Mouse (Mus musculus) forebrain, embryonic 13.5 days (tissue): ENCODE measurements around the gene Ubtd1. TPM values are rescaled to one million over a fixed set of nuclear protein-coding genes. Genes with fewer than 3 reads are reported as not detected.

Source experiments
- ATAC-seq: fragments of 200-750 bp; cut with Nextera tagmentation; 2 replicates; pipeline ENCODE4 v1.8.0; 2017
- H3K27ac ChIP-seq: fragments of 300-500 bp; sonication (generic); 2 replicates; pipeline ENCODE4 v1.5.1; 2015; ENCODE audit warnings: inconsistent platforms, mild to moderate bottlenecking, moderate library complexity
- H3K27me3 ChIP-seq: fragments of 300-500 bp; sonication (generic); 2 replicates; pipeline ENCODE4 v1.6.1; 2015; ENCODE audit warnings: mild to moderate bottlenecking, inconsistent platforms
- H3K36me3 ChIP-seq: fragments of 300-500 bp; sonication (generic); 2 replicates; pipeline ENCODE4 v1.6.1; 2015; ENCODE audit warnings: mild to moderate bottlenecking, inconsistent platforms; ENCODE audit not compliant: poor library complexity, severe bottlenecking
- H3K4me1 ChIP-seq: fragments of 300-500 bp; sonication (generic); 2 replicates; pipeline ENCODE4 v1.6.1; 2015; ENCODE audit warnings: inconsistent platforms
- H3K4me2 ChIP-seq: fragments of 300-500 bp; sonication (generic); 2 replicates; pipeline ENCODE4 v1.6.1; 2015; ENCODE audit warnings: inconsistent platforms, mild to moderate bottlenecking, moderate library complexity
- H3K4me3 ChIP-seq: fragments of 300-500 bp; sonication (generic); 2 replicates; pipeline ENCODE4 v1.5.1; 2015; ENCODE audit warnings: mild to moderate bottlenecking, inconsistent platforms
- H3K9ac ChIP-seq: fragments of 300-500 bp; sonication (generic); 2 replicates; pipeline ENCODE4 v1.6.1; 2015; ENCODE audit warnings: mild to moderate bottlenecking, inconsistent platforms
- H3K9me3 ChIP-seq: fragments of 300-500 bp; sonication (generic); replicated peaks from 2 replicates; pipeline ENCODE4 v1.6.1; 2016; ENCODE audit warnings: inconsistent platforms
- WGBS: fragments of 180-500 bp; shearing (Covaris S2); methylation state at CpG from one replicate; pipeline ENCODE4 v1.1.7; 2015; 5-methylcytosine and 5-hydroxymethylcytosine counted together
- polyA plus RNA-seq: library from polyadenylated mRNA; unstranded; fragments of >200 nt; fragmentation: Nextera tagmentation; extraction: Ambion mirVana; gene quantifications from 2 replicates; pipeline ENCODE4 v1.2.1, GENCODE M21; 2015

Ubtd1 gene
- polyA plus RNA-seq, 1 experiment from 2014 or later: 5.8 TPM

DNA sequence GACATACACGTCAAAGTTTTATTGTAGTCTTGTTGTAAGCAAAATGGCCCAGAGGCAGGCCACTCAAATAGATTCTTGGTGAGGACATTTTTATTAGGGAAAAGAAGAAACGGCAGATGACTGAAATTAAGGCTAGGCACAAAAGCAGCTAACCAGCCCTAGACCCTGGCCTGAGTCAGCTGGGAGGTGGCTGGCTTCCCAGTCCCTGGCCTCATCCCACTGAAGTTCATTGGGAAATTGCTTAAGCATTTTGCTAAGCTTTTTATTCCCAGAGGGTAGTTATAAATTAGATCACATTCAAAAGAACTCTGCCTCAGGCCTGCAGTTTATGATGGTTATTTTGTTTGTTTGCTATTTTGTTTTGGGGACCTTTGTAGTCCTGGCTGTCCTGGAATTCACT lies 74.3 kb downstream of the Ubtd1 start:
- Histone ChIP-seq H3K4me2 (no peak overlapping the region), H3K9ac (no peak overlapping the region), H3K36me3 (no peaks in the 10 kb centered on the region), H3K27me3 (no peaks in the 10 kb centered on the region), H3K9me3 (no peaks in the 10 kb centered on the region), H3K27ac (no peak overlapping the region), H3K4me3 (no peak overlapping the region), H3K4me1 (no peaks in the 10 kb centered on the region)
- no peak for ATAC-seq
- WGBS: 78% methylated on average over 2 of the region's 2 CpGs

- no peak overlapping the region for H3K4me3 ChIP-seq
- H3K27ac ChIP-seq: no peak overlapping the region
- H3K4me2 ChIP-seq: no peak overlapping the region
- H3K36me3 ChIP-seq: no peaks in the 10 kb centered on the region
- ATAC-seq: no peak
- H3K9me3 ChIP-seq: no peaks in the 10 kb centered on the region
- H3K27me3 ChIP-seq: no peaks in the 10 kb centered on the region
- 89% methylated on average over 6 of the region's 6 CpGs for WGBS
- no peaks in the 10 kb centered on the region for H3K4me1 ChIP-seq
- no peak overlapping the region for H3K9ac ChIP-seq
Observed at GRCm38 (mm10) chr19:42056719-42057409, 75.3 kb downstream of the Ubtd1 start.

DNA sequence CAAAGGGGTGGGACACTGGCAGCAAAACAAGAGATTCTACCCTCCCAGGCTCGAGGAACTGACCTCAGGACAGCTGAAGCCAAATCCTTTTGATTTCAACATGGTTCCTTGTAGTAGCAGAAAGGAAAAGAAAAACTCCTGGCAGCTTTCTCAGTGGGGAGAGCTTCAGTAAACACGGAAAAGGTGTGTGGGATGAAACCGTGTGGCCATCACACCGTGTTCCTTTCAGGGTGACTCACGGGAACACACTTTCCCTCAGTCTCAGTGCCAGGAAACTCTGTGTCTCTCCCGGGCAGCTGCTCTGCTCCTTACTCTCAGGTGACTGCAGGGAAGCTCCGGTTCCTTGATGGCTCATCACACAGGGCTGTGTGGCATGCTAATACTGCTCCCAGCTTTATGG lies 76.9 kb downstream of the Ubtd1 start:
- Histone ChIP-seq H3K4me3 (no peak overlapping the region), H3K9ac (no peak overlapping the region), H3K27ac (no peak overlapping the region), H3K27me3 (no peaks in the 10 kb centered on the region), H3K9me3 (no peaks in the 10 kb centered on the region), H3K36me3 (no peaks in the 10 kb centered on the region), H3K4me1 (no peaks in the 10 kb centered on the region), H3K4me2 (no peak overlapping the region)
- WGBS: 79% methylated on average over 7 of the region's 7 CpGs
- ATAC-seq: no peak

- WGBS: 97% methylated on average over 7 of the region's 7 CpGs
- no peak overlapping the region for H3K4me3 ChIP-seq
- H3K4me1 ChIP-seq: no peaks in the 10 kb centered on the region
- H3K27ac ChIP-seq: no peak overlapping the region
- H3K36me3 ChIP-seq: no peaks in the 10 kb centered on the region
- no peak overlapping the region for H3K9ac ChIP-seq
- no peak overlapping the region for H3K4me2 ChIP-seq
- H3K27me3 ChIP-seq: no peaks in the 10 kb centered on the region
- ATAC-seq: no peak
- no peaks in the 10 kb centered on the region for H3K9me3 ChIP-seq
Observed at GRCm38 (mm10) chr19:42061443-42061842, 79.9 kb downstream of the Ubtd1 start.

GRCm38 (mm10) chr19:42068441-42069240 lies 87.1 kb downstream of the Ubtd1 start:
- Histone ChIP-seq H3K4me2 (no peak overlapping the region), H3K4me1 (no peaks in the 10 kb centered on the region), H3K4me3 (no peak overlapping the region), H3K27ac (no peak overlapping the region), H3K9me3 (no peaks in the 10 kb centered on the region), H3K36me3 (0 out of 2 replicates have a peak, but pooled peaks cover 14% of the 10 kb centered on the region), H3K27me3 (no peaks in the 10 kb centered on the region), H3K9ac (no peak overlapping the region)
- WGBS: 92% methylated on average over 11 of the region's 11 CpGs
- no peak for ATAC-seq

- no peak overlapping the region for H3K4me3 ChIP-seq
- H3K4me1 ChIP-seq: no peaks in the 10 kb centered on the region
- H3K9ac ChIP-seq: no peak overlapping the region
- no peaks in the 10 kb centered on the region for H3K9me3 ChIP-seq
- H3K27me3 ChIP-seq: no peaks in the 10 kb centered on the region
- ATAC-seq: no peak
- no peak overlapping the region for H3K27ac ChIP-seq
- H3K36me3 ChIP-seq: 0 out of 2 replicates have a peak, but pooled peaks cover 17% of the 10 kb centered on the region
- WGBS: 74% methylated on average over 6 of the region's 6 CpGs
- H3K4me2 ChIP-seq: no peak overlapping the region
Observed at GRCm38 (mm10) chr19:42069241-42069525, 87.6 kb downstream of the Ubtd1 start.

DNA sequence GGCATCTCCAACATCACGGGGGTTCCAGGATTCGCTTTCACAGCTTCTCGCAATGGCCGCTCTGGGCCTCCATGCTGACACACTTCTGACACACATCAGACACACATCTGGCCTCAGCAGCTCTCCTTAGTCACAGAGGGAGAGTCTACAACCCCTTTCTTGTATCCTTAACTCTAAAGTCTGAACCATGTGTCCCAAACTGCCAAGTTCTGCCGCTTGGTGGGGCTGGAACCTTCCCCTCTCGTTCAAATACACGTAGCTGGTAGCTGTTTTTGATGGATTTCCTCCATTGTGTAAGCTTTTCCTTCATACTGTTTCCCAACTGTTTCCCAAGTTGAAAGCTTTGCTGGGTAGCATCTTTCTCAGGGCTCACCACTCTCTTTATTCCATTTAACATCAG lies 89.7 kb downstream of the Ubtd1 start:
- no peak for ATAC-seq
- H3K36me3 ChIP-seq: peaks cover 37% of the 10 kb centered on the region
- no peak overlapping the region for H3K4me3 ChIP-seq
- no peaks in the 10 kb centered on the region for H3K4me1 ChIP-seq
- H3K9me3 ChIP-seq: no peaks in the 10 kb centered on the region
- WGBS: 80% methylated on average over 7 of the region's 7 CpGs
- H3K9ac ChIP-seq: no peak overlapping the region
- H3K27me3 ChIP-seq: no peaks in the 10 kb centered on the region
- H3K27ac ChIP-seq: no peak overlapping the region
- no peak overlapping the region for H3K4me2 ChIP-seq

- no peaks in the 10 kb centered on the region for H3K9me3 ChIP-seq
- H3K36me3 ChIP-seq: peaks cover 45% of the 10 kb centered on the region
- no peaks in the 10 kb centered on the region for H3K4me1 ChIP-seq
- no peaks in the 10 kb centered on the region for H3K27me3 ChIP-seq
- no peak overlapping the region for H3K27ac ChIP-seq
- no peak overlapping the region for H3K4me3 ChIP-seq
- H3K9ac ChIP-seq: no peak overlapping the region
- H3K4me2 ChIP-seq: no peak overlapping the region
- WGBS: 81% methylated on average over 15 of the region's 15 CpGs
- ATAC-seq: no peak
Observed at GRCm38 (mm10) chr19:42071886-42072608, 90.5 kb downstream of the Ubtd1 start.

- ATAC-seq: no peak
- WGBS: 83% methylated on average over 7 of the region's 7 CpGs
- Histone ChIP-seq H3K4me2 (no peak overlapping the region), H3K27me3 (no peaks in the 10 kb centered on the region), H3K27ac (no peak overlapping the region), H3K36me3 (peaks cover 50% of the 10 kb centered on the region), H3K9me3 (no peaks in the 10 kb centered on the region), H3K4me3 (no peak overlapping the region), H3K4me1 (no peaks in the 10 kb centered on the region), H3K9ac (no peak overlapping the region)
Observed at GRCm38 (mm10) chr19:42072802-42073201, 91.2 kb downstream of the Ubtd1 start.

DNA sequence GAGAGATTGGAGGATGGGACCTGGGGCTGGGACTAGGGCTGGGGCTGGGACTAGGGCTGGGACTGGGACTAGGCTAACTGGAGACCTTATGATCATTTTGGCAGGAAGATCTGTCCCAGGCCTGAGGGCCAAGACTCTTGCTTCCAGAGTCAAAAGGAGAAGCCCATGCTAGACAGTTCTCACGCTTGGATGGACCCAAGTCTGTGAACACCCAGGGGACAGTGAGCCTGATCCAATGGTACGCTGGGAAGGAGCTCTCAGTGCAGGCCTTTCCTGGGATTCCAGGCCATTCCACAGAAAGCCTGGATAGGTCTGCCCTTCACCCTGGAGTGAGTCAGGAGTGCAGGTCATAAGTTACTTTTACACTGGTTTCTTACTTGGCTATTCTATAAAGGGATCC lies 93.5 kb downstream of the Ubtd1 start:
- ATAC-seq: no peak
- Histone ChIP-seq H3K4me1 (no peaks in the 10 kb centered on the region), H3K9ac (no peak overlapping the region), H3K36me3 (peaks cover 57% of the 10 kb centered on the region), H3K4me3 (no peak overlapping the region), H3K9me3 (no peaks in the 10 kb centered on the region), H3K4me2 (no peak overlapping the region), H3K27ac (no peak overlapping the region), H3K27me3 (no peaks in the 10 kb centered on the region)
- WGBS: 83% methylated on average over 2 of the region's 2 CpGs

DNA sequence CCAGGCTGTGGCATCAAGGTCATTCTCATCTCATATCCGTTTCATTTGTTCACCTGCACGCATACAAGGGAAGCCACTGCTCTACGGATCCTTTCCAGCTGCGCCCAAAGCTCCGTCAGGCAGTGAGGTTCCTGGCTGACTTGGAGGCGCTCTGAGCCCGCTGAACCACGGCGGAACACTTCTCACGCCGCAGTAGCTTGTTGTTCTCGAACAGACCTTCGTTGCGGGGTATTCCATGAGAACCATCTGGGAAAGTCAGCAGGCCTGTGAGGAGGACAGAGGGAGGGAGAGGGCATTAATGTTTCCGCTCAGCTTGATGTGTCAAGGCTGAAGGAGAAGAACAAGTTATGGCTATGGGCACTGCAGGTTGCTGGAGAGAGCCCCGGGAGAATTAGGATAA lies 94.4 kb downstream of the Ubtd1 start:
- Histone ChIP-seq H3K27ac (no peak overlapping the region), H3K9me3 (no peaks in the 10 kb centered on the region), H3K9ac (no peak overlapping the region), H3K27me3 (no peaks in the 10 kb centered on the region), H3K4me2 (no peak overlapping the region), H3K4me3 (no peak overlapping the region), H3K4me1 (no peaks in the 10 kb centered on the region), H3K36me3 (peaks cover 51% of the 10 kb centered on the region)
- ATAC-seq: no peak
- WGBS: 91% methylated on average over 16 of the region's 16 CpGs

DNA sequence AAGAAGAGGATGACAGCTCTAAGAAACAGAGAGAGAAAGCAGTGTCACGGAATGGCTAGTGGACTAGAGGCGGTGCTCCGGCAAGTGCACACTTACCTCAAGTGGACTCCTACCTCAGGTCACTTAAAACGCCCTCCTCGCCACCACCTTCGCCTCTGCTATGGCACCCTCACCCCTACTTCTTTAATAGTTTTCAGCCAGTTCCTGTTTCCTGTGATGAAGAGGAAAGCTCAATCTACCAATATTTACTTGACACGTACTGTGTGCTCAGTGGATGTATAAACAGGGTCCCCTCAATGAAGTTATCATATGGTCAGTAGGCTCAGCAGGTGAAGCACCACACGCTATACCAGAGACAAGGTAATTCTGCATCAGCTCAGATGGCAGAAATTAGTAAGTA lies 97.0 kb downstream of the Ubtd1 start:
- H3K9me3 ChIP-seq: no peaks in the 10 kb centered on the region
- no peak overlapping the region for H3K27ac ChIP-seq
- H3K4me2 ChIP-seq: no peak overlapping the region
- H3K9ac ChIP-seq: no peak overlapping the region
- no peaks in the 10 kb centered on the region for H3K27me3 ChIP-seq
- no peak for ATAC-seq
- H3K4me1 ChIP-seq: no peaks in the 10 kb centered on the region
- no peak overlapping the region for H3K4me3 ChIP-seq
- WGBS: 98% methylated on average over 8 of the region's 8 CpGs
- H3K36me3 ChIP-seq: peaks cover 47% of the 10 kb centered on the region
